Mouse (Mus musculus): ENCODE data around the gene Mapk7. TPM values are rescaled to one million over a fixed set of nuclear protein-coding genes. Genes with fewer than 3 reads are reported as not detected.

The Mapk7 gene
- polyA plus RNA-seq (2016; fragmentation: Nextera tagmentation; extraction: Ambion mirVana), result 101 and 102 TPM in 2 replicates

DNA sequence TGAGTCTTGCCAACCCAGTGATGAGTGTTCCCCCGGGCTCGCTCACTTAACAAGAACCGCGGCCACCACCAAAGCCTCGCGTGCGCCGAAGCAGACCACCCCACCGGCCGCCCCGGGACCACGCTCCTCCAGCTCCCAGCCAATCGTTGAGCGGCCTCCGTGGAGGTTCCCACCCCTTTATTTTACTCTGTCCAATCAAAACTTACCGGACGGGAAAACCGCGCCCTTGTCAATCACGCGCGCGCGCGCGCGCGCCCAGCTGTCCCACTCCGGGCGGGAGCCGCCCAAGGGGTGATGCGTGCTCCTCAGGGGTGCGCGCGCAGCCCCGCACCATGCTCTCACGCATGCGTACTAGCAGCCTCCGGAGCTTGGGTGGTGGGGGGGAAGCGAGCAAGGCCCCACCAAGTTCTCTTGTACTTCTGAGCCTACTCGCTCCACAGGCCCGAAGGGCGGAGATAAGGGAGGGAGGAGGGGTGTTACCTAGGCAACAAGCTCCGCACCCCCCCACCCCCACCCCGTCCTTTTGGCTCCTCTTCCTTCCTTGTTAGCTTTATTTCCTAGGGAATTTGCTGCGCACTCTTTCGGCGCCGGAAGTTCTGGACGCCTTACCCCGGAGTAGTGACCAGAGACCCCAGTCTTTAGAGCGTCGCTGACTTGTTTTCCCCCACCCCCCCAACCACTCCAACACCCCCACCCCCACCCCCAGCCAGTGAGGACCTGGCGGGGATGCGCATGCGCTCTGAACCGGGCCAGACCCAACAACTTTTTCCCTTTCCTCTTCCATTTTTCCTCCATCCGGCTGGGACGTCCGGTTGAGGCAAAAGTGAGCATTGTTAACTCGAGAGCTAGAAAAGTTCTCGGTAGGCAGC is at the start of gene Mapk7:
Gene Mapk7 (minus strand): TSS at position 278 of the 869 bp plus-strand sequence.
- H3K27ac ChIP-seq, result peak within 1 kb of the TSS; percentile 92
- peaks cover 36% of the 10 kb centered on the region for H3K36me3 ChIP-seq
- ATAC-seq (ENCODE audit: insufficient number of reproducible peaks, insufficient read depth, low FRiP score, low TSS enrichment), result peak; percentile 91

DNA sequence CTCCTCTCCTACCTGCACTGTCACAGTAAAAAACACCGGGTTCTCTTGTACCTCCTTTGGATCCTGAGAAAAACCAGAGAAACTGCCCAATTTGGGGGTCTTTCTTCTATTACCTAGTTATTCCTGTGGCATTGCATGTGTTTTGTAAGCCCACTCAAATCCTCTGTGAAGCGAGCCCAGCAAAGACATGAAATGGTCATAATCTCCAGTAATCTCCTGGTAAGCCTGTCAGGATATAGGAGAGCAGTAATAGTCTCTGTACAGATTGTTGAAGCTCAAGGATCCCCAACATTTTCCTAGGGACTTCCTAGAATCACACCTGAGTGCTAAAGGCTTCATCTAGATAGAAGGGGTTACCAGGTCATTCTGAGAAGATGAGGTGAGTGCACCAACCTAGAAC is 46.9 kb upstream of the Mapk7 start:
- Histone ChIP-seq H3K9me3 (no peaks in the 10 kb centered on the region), H3K27ac (no peak overlapping the region), H3K4me1 (0 out of 2 replicates have a peak, but pooled peaks cover 3% of the 10 kb centered on the region), H3K4me3 (no peak overlapping the region), H3K9ac (no peak overlapping the region), H3K27me3 (no peaks in the 10 kb centered on the region), H3K4me2 (replicated peaks) (no peak overlapping the region), H3K36me3 (peaks cover 19% of the 10 kb centered on the region)
- 84% methylated on average over 2 of the region's 2 CpGs for WGBS
- ATAC-seq (ENCODE audit: insufficient number of reproducible peaks, insufficient read depth, low FRiP score, low TSS enrichment), result no peak

More for the DNA sequence above, at the start of gene Mapk7:
- WGBS, result under 1% methylated on average over 58 of the region's 62 CpGs
- Histone ChIP-seq H3K9ac (peak within 1 kb of the TSS; percentile 90), H3K4me3 (peak within 1 kb of the TSS; percentile 81), H3K4me2 (replicated peaks) (peak within 1 kb of the TSS; percentile 80), H3K4me1 (peaks cover 30% of the 10 kb centered on the region), H3K27me3 (no peaks in the 10 kb centered on the region), H3K9me3 (no peaks in the 10 kb centered on the region)

DNA sequence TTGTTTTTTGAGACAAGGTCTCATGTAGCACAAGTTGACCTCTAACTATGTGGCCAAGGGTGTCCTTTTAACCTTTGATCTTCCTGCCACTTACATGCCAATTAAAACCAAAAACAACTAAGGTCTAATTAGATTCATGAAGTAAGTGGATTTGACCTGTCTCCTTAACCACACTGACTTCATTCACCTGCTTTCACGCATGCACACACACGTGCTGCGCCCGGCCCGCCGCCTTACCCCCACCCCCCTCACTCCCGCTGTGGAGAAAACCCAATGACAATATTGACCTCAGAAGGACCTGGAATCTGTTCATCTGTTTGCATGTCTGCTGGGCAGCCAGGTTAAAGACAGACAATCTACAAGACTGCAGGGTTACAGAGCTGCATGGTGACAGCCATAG is 46.4 kb upstream of the Mapk7 start:
- Histone ChIP-seq H3K9me3 (no peaks in the 10 kb centered on the region), H3K9ac (no peak overlapping the region), H3K4me1 (0 out of 2 replicates have a peak, but pooled peaks cover 3% of the 10 kb centered on the region), H3K27me3 (no peaks in the 10 kb centered on the region), H3K4me3 (no peak overlapping the region), H3K27ac (no peak overlapping the region), H3K36me3 (peaks cover 15% of the 10 kb centered on the region), H3K4me2 (replicated peaks) (no peak overlapping the region)
- WGBS, result 68% methylated on average over 7 of the region's 7 CpGs
- ATAC-seq (ENCODE audit: insufficient number of reproducible peaks, insufficient read depth, low FRiP score, low TSS enrichment), result no peak

DNA sequence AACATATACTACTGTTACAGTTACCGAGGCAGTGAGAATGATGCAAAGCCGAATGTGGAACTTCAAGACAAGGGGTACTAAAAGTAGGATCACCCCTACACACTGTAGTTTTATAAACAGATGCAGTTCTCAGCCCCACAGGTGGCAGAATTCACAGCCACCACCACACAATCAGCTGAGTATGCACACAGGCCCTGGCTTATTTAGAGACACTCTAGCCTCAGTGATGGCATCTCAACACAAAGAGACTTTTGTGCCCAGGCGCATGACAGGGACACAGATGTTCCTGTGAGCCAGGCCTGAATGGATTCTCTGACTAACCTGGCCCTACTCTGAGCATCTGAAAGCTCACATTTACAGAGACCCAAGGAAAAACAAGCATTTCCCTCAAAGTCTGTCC is 43.2 kb upstream of the Mapk7 start:
- Histone ChIP-seq H3K4me2 (replicated peaks) (no peak overlapping the region), H3K4me3 (no peak overlapping the region), H3K27ac (no peak overlapping the region), H3K36me3 (peaks cover 9% of the 10 kb centered on the region; the same call in 1 of the 2 replicates), H3K9ac (no peak overlapping the region), H3K27me3 (no peaks in the 10 kb centered on the region), H3K9me3 (no peaks in the 10 kb centered on the region), H3K4me1 (0 out of 2 replicates have a peak, but pooled peaks cover 3% of the 10 kb centered on the region)
- no peak for ATAC-seq (ENCODE audit: insufficient number of reproducible peaks, insufficient read depth, low FRiP score, low TSS enrichment)
- WGBS, result 75% methylated on average over 3 of the region's 3 CpGs

DNA sequence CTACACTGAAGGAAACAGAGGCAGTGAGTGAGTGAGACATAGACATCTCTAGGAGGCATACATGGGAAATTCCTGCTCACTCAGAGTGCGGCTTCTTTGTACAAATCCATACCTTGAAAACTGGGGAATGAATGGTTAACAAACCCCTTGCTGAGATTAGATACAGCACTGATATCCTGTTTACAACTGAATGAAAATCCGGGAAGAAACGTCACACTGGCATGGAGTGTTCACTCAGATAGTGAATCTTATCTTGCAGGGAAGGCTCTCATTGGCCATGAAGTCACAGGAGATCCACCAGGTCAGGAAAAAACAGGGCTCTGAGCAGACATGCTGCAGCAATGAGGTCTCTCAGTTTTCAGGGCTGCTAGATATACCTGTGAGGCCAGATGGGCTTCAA is 42.7 kb upstream of the Mapk7 start:
- H3K4me3 ChIP-seq, result no peak overlapping the region
- H3K4me1 ChIP-seq, result 0 out of 2 replicates have a peak, but pooled peaks cover 3% of the 10 kb centered on the region
- no peak overlapping the region for H3K27ac ChIP-seq
- H3K9ac ChIP-seq, result no peak overlapping the region
- H3K9me3 ChIP-seq, result no peaks in the 10 kb centered on the region
- H3K36me3 ChIP-seq, result peaks cover 9% of the 10 kb centered on the region; the same call in 1 of the 2 replicates
- no peak for ATAC-seq (ENCODE audit: insufficient number of reproducible peaks, insufficient read depth, low FRiP score, low TSS enrichment)
- whole genome bisulfite sequencing, result 63% methylated on average over 3 of the region's 3 CpGs
- no peak overlapping the region for H3K4me2 ChIP-seq (replicated peaks)
- no peaks in the 10 kb centered on the region for H3K27me3 ChIP-seq

DNA sequence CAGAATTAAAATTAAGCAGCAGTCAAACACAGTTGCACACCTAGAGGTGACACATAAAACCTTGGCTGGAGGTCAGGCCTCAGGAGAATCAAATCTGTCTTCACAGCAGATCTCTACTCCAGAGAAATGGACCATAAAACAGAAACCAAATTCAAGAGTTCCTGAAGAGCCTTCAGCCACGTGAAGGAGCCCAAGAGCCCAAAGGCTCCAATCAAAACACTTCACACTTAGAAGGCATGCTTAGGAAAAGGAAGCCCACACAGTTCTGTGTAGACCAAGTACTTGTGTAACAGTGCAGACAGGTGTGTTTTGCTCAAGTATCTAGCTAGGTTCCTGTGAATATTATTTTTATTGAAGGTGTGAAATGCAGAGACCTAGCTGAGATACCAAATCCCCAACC is 41.3 kb upstream of the Mapk7 start:
- no peak overlapping the region for H3K4me3 ChIP-seq
- ATAC-seq (ENCODE audit: insufficient number of reproducible peaks, insufficient read depth, low FRiP score, low TSS enrichment), result no peak

DNA sequence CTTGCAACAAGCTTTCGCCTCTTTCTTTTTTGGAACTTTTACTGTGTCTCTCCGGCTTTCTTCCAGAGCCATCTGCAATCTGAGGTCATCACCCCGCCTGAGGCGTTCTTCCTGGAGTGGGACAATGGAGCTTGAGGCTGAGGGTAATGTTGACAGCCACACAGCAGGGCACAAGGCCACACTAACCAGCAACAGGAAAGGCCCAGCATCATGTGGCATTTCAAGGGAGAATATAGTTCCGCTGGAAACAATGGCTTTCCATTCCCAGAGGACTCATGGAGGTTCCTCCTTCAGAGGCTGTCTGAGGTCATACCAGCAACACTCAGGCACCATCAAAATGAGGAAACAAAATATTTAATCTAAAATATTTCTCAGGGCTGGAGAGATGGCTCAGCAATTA is 39.4 kb upstream of the Mapk7 start:
- H3K9me3 ChIP-seq, result no peaks in the 10 kb centered on the region
- ATAC-seq (ENCODE audit: insufficient number of reproducible peaks, insufficient read depth, low FRiP score, low TSS enrichment), result no peak
- WGBS, result 51% methylated on average over 5 of the region's 5 CpGs

More for the DNA sequence above, 41.3 kb upstream of the Mapk7 start:
- Histone ChIP-seq H3K4me1 (0 out of 2 replicates have a peak, but pooled peaks cover 3% of the 10 kb centered on the region), H3K27me3 (no peaks in the 10 kb centered on the region), H3K9me3 (no peaks in the 10 kb centered on the region), H3K4me2 (replicated peaks) (no peak overlapping the region), H3K9ac (no peak overlapping the region), H3K27ac (no peak overlapping the region), H3K36me3 (peaks cover 9% of the 10 kb centered on the region; the same call in 1 of the 2 replicates)
- WGBS, result 63% methylated on average over 1 of the region's 1 CpGs

DNA sequence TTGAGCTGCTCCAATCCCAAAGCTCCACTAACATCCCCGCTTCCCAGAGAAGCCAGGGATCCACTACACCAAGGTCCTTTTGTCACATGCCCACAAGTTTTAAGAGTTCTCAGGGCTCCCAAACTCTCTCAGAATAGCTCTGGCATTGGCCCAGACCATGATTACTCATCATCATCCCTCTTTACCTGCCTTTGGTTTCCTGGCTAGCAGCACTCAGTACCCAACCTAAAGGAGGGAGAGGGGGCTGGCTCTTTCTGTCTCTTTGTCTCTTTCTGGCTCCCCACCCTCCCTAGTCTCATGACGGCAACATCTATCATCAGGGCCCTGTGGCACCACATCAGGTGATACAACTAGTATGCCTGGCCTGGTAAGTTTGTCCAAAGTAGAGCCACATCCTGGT is 38.6 kb upstream of the Mapk7 start:
- no peak overlapping the region for H3K4me2 ChIP-seq (replicated peaks)
- peaks cover 7% of the 10 kb centered on the region for H3K36me3 ChIP-seq
- ATAC-seq (ENCODE audit: insufficient number of reproducible peaks, insufficient read depth, low FRiP score, low TSS enrichment), result no peak
- no peaks in the 10 kb centered on the region for H3K9me3 ChIP-seq
- 84% methylated on average over 2 of the region's 2 CpGs for WGBS
- no peaks in the 10 kb centered on the region for H3K27me3 ChIP-seq
- 0 out of 2 replicates have a peak, but pooled peaks cover under 1% of the 10 kb centered on the region for H3K4me1 ChIP-seq
- no peak overlapping the region for H3K27ac ChIP-seq
- H3K4me3 ChIP-seq, result no peak overlapping the region
- no peak overlapping the region for H3K9ac ChIP-seq

More for the DNA sequence above, 39.4 kb upstream of the Mapk7 start:
- Histone ChIP-seq H3K9ac (no peak overlapping the region), H3K4me2 (replicated peaks) (no peak overlapping the region), H3K4me1 (0 out of 2 replicates have a peak, but pooled peaks cover 3% of the 10 kb centered on the region), H3K27ac (no peak overlapping the region), H3K36me3 (peaks cover 7% of the 10 kb centered on the region), H3K4me3 (no peak overlapping the region), H3K27me3 (no peaks in the 10 kb centered on the region)

DNA sequence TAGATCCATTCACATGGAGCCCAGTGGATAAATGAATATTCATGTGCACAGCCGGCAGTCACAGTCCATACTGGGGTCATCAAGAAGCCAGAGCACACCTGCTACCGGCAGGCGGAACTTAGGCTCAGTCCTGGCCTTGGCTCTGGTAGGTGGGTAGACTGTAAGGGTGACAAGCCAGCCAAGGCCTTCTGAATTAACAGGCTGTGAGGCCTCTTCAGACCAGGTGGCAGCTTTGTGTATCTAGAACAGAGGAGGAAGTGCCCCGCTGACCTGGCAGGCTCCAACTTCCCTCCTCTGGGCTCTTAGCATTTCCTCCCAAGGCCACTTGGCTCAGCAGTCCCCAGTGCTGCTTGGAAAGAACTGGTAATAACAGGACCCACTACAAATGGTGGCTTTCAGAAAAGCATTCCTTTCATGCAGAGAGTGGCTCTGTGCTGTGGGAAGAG is 35.1 kb upstream of the Mapk7 start:
- WGBS, result 55% methylated on average over 4 of the region's 4 CpGs
- H3K4me3 ChIP-seq, result no peak overlapping the region
- H3K9me3 ChIP-seq, result no peaks in the 10 kb centered on the region
- no peak overlapping the region for H3K9ac ChIP-seq
- H3K4me1 ChIP-seq, result no peaks in the 10 kb centered on the region
- no peak overlapping the region for H3K4me2 ChIP-seq (replicated peaks)
- no peaks in the 10 kb centered on the region for H3K27me3 ChIP-seq
- peaks cover 7% of the 10 kb centered on the region for H3K36me3 ChIP-seq
- no peak for ATAC-seq (ENCODE audit: insufficient number of reproducible peaks, insufficient read depth, low FRiP score, low TSS enrichment)
- H3K27ac ChIP-seq, result no peak overlapping the region

DNA sequence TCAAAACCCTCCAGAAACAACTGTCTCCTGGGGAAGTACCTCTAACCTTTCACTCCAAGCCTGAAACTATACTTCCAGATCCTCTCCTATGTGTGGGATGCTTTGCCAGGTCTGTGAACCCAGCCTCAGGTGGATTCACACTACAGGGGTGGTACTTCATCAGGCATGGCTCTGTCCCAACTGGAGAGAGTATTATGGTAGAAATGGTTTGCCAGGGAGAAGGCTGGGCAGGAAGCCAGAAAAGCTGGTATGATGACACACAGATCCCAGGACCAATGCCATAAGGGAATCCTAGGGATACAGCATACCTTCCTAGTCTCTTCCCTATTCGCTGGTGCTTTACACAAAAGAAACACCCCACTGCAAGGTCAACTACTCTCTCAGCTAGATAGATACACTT is 32.7 kb upstream of the Mapk7 start:
- no peak for ATAC-seq (ENCODE audit: insufficient number of reproducible peaks, insufficient read depth, low FRiP score, low TSS enrichment)
- Histone ChIP-seq H3K27me3 (no peaks in the 10 kb centered on the region), H3K27ac (no peak overlapping the region), H3K9ac (no peak overlapping the region), H3K4me3 (no peak overlapping the region), H3K36me3 (peaks cover 16% of the 10 kb centered on the region), H3K9me3 (no peaks in the 10 kb centered on the region), H3K4me2 (replicated peaks) (no peak overlapping the region), H3K4me1 (no peaks in the 10 kb centered on the region)
- WGBS, result 85% methylated on average over 1 of the region's 1 CpGs

DNA sequence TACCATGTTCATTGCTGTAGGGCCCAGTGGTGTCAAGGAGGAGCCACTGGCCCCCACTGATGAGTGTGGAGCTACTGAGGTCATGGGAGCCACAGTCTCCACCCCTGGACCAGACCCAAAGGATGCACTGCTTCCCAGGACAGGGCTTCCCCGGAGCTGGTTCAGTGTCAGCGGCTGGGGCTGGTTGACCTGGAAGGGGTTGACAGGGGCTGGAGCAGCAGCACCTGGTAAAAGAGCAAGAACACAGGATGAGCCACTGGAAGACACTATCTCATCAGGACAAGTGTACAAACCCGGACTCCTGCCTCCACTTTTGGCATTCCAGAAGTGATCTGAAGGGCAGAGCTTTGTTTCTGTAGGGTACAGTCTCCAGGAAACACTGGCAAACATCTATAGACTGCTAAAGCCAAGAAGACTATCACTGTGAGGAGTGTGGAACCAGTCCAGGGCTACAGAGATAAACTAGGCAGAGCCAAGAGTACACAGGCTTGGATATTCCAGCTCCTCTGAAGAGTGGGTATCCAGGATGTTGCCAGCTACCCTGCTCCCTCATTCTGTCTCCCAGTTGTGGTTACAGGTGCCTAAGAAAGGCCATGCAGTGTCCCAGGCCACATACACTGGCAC is 25.4 kb upstream of the Mapk7 start:
- no peaks in the 10 kb centered on the region for H3K4me1 ChIP-seq
- whole genome bisulfite sequencing, result 93% methylated on average over 3 of the region's 3 CpGs

More for the DNA sequence above, 25.4 kb upstream of the Mapk7 start:
- Histone ChIP-seq H3K27ac (no peak overlapping the region), H3K4me2 (replicated peaks) (no peak overlapping the region), H3K4me3 (no peak overlapping the region), H3K36me3 (peaks cover 53% of the 10 kb centered on the region), H3K9ac (no peak overlapping the region), H3K27me3 (no peaks in the 10 kb centered on the region), H3K9me3 (no peaks in the 10 kb centered on the region)
- ATAC-seq (ENCODE audit: insufficient number of reproducible peaks, insufficient read depth, low FRiP score, low TSS enrichment), result no peak
